Mouse (Mus musculus) forebrain, embryonic 10.5 days (tissue): Measurements from ENCODE around the gene Llph. TPM values are rescaled to one million over a fixed set of nuclear protein-coding genes. Genes with fewer than 3 reads are reported as not detected.
A peak's percentile ranks its signal among the peaks of the same experiment; 100 is the strongest.

ENCODE experiments used
- DNase-seq: peaks from one replicate; pipeline ENCODE4 v3.0.0-alpha.2; 2017; ENCODE audit warnings: low spot score; ENCODE audit errors: extremely low spot score
- H3K27ac ChIP-seq: fragments of 300-500 bp; sonication (generic); 2 replicates; pipeline ENCODE4 v1.5.1; 2016; ENCODE audit warnings: mild to moderate bottlenecking
- H3K27me3 ChIP-seq: fragments of 300-500 bp; sonication (generic); 2 replicates; pipeline ENCODE4 v1.6.1; 2016; ENCODE audit warnings: mild to moderate bottlenecking; ENCODE audit not compliant: poor library complexity, severe bottlenecking
- H3K36me3 ChIP-seq: fragments of 300-500 bp; sonication (generic); replicated peaks from 2 replicates; pipeline ENCODE4 v1.6.1; 2016; ENCODE audit warnings: mild to moderate bottlenecking, moderate library complexity
- H3K4me1 ChIP-seq: fragments of 300-500 bp; sonication (generic); 2 replicates; pipeline ENCODE4 v1.6.1; 2016
- H3K4me3 ChIP-seq: fragments of 300-500 bp; sonication (generic); 2 replicates; pipeline ENCODE4 v1.5.1; 2016; ENCODE audit warnings: mild to moderate bottlenecking, moderate library complexity
- H3K9me3 ChIP-seq: fragments of 300-500 bp; sonication (generic); 2 replicates; pipeline ENCODE4 v1.6.1; 2016; ENCODE audit warnings: mild to moderate bottlenecking, moderate library complexity
- WGBS: fragments of 180-500 bp; shearing (Covaris S2); methylation state at CpG from one replicate; pipeline ENCODE4 v1.1.7; 2016; 5-methylcytosine and 5-hydroxymethylcytosine counted together
- polyA plus RNA-seq: library from polyadenylated mRNA; unstranded; fragments of >200 nt; fragmentation: Nextera tagmentation; extraction: Ambion mirVana; gene quantifications from 2 replicates; pipeline ENCODE4 v1.2.1, GENCODE M21; 2016

The Llph gene
- polyA plus RNA-seq, 1 experiment from 2014 or later: 68.3 TPM

- no peak for DNase-seq
- Histone ChIP-seq H3K4me1 (peaks cover 34% of the 10 kb centered on the region), H3K27me3 (no peaks in the 10 kb centered on the region), H3K27ac (no peak overlapping the region), H3K4me3 (no peak overlapping the region), H3K9me3 (no peaks in the 10 kb centered on the region), H3K36me3 (no peaks in the 10 kb centered on the region)
- 95% methylated on average over 13 of the region's 13 CpGs for WGBS
Observed at GRCm38 (mm10) chr10:120269946-120270345, 43.1 kb downstream of the Llph start.

- Histone ChIP-seq H3K27ac (no peak overlapping the region), H3K27me3 (no peaks in the 10 kb centered on the region), H3K9me3 (no peaks in the 10 kb centered on the region), H3K36me3 (no peaks in the 10 kb centered on the region), H3K4me1 (peaks cover 34% of the 10 kb centered on the region), H3K4me3 (no peak overlapping the region)
- no peak for DNase-seq
- 82% methylated on average over 4 of the region's 4 CpGs for WGBS
Observed at GRCm38 (mm10) chr10:120270777-120271176, 43.9 kb downstream of the Llph start.

- DNase-seq: no peak
- no peak overlapping the region; the same call in 1 of the 2 replicates for H3K4me3 ChIP-seq
- WGBS: 82% methylated on average over 6 of the region's 6 CpGs
- no peaks in the 10 kb centered on the region for H3K27me3 ChIP-seq
- peak overlapping the region; percentile 79 for H3K27ac ChIP-seq
- no peaks in the 10 kb centered on the region for H3K9me3 ChIP-seq
- H3K36me3 ChIP-seq: no peaks in the 10 kb centered on the region
- H3K4me1 ChIP-seq: peaks cover 34% of the 10 kb centered on the region
Observed at GRCm38 (mm10) chr10:120271318-120271717, 44.4 kb downstream of the Llph start.

- H3K9me3 ChIP-seq: no peaks in the 10 kb centered on the region
- H3K27me3 ChIP-seq: no peaks in the 10 kb centered on the region
- no peaks in the 10 kb centered on the region for H3K36me3 ChIP-seq
- 22% methylated on average over 11 of the region's 11 CpGs for WGBS
- peak overlapping the region; percentile 79 for H3K27ac ChIP-seq
- no peak for DNase-seq
- H3K4me3 ChIP-seq: peak overlapping the region; percentile 37
- peaks cover 38% of the 10 kb centered on the region for H3K4me1 ChIP-seq
Observed at GRCm38 (mm10) chr10:120271879-120272269, 45.0 kb downstream of the Llph start.

- WGBS: 27% methylated on average over 19 of the region's 19 CpGs
- H3K27ac ChIP-seq: peak overlapping the region; percentile 79
- no peaks in the 10 kb centered on the region for H3K36me3 ChIP-seq
- no peaks in the 10 kb centered on the region for H3K27me3 ChIP-seq
- H3K4me1 ChIP-seq: peaks cover 39% of the 10 kb centered on the region
- no peaks in the 10 kb centered on the region for H3K9me3 ChIP-seq
- peak; percentile 60 for DNase-seq
- peak overlapping the region; percentile 37 for H3K4me3 ChIP-seq
Observed at GRCm38 (mm10) chr10:120272270-120272883, 45.5 kb downstream of the Llph start.

- H3K4me3 ChIP-seq: no peak overlapping the region
- DNase-seq: no peak
- H3K9me3 ChIP-seq: no peaks in the 10 kb centered on the region
- peaks cover 34% of the 10 kb centered on the region for H3K4me1 ChIP-seq
- H3K36me3 ChIP-seq: no peaks in the 10 kb centered on the region
- 85% methylated on average over 7 of the region's 7 CpGs for WGBS
- H3K27ac ChIP-seq: no peak overlapping the region
- no peaks in the 10 kb centered on the region for H3K27me3 ChIP-seq
Observed at GRCm38 (mm10) chr10:120273335-120273734, 46.5 kb downstream of the Llph start.

GRCm38 (mm10) chr10:120279482-120280128 lies 52.7 kb downstream of the Llph start:
- Histone ChIP-seq H3K27ac (no peak overlapping the region), H3K36me3 (no peaks in the 10 kb centered on the region), H3K4me1 (peaks cover 13% of the 10 kb centered on the region; the same call in 1 of the 2 replicates), H3K27me3 (no peaks in the 10 kb centered on the region), H3K9me3 (no peaks in the 10 kb centered on the region), H3K4me3 (no peak overlapping the region)
- DNase-seq: no peak
- 84% methylated on average over 12 of the region's 12 CpGs for WGBS

GRCm38 (mm10) chr10:120280375-120280774 lies 53.5 kb downstream of the Llph start:
- no peaks in the 10 kb centered on the region for H3K36me3 ChIP-seq
- H3K4me1 ChIP-seq: peaks cover 15% of the 10 kb centered on the region; the same call in 1 of the 2 replicates
- H3K27ac ChIP-seq: no peak overlapping the region
- no peak for DNase-seq
- WGBS: 88% methylated on average over 4 of the region's 4 CpGs
- no peaks in the 10 kb centered on the region for H3K27me3 ChIP-seq
- no peak overlapping the region for H3K4me3 ChIP-seq
- H3K9me3 ChIP-seq: no peaks in the 10 kb centered on the region

GRCm38 (mm10) chr10:120281700-120282099 lies 54.8 kb downstream of the Llph start:
- WGBS: 88% methylated on average over 5 of the region's 5 CpGs
- Histone ChIP-seq H3K27me3 (no peaks in the 10 kb centered on the region), H3K9me3 (no peaks in the 10 kb centered on the region), H3K4me1 (peaks cover 13% of the 10 kb centered on the region; the same call in 1 of the 2 replicates), H3K27ac (no peak overlapping the region), H3K36me3 (no peaks in the 10 kb centered on the region), H3K4me3 (no peak overlapping the region)
- no peak for DNase-seq

Other genes starting within 250 kb of the Llph start
- 5.2 and 5.3 TPM in 2 replicates for gene Helb, start 114.1 kb upstream of the Llph start, polyA plus RNA-seq
- gene Tmbim4, start 25.5 kb upstream of the Llph start, polyA plus RNA-seq: 83.4 and 83.9 TPM in 2 replicates
- 0.17 and 0.50 TPM in 2 replicates for gene Irak3, start 24.9 kb upstream of the Llph start, polyA plus RNA-seq
- 115 and 117 TPM in 2 replicates for gene Hmga2, start 249.4 kb downstream of the Llph start, polyA plus RNA-seq